Mouse (Mus musculus) hindbrain, embryonic 14.5 days (tissue): Measurements from ENCODE around the gene Klhdc8a. TPM values are rescaled to one million over a fixed set of nuclear protein-coding genes. Genes with fewer than 3 reads are reported as not detected.
A peak's percentile ranks its signal among the peaks of the same experiment; 100 is the strongest.

Experiments
- ATAC-seq: fragments of 200-750 bp; cut with Nextera tagmentation; 2 replicates; pipeline ENCODE4 v1.8.0; 2017; ENCODE audit warnings: moderate number of reproducible peaks, mild to moderate bottlenecking, moderate TSS enrichment, moderate library complexity; ENCODE audit not compliant: low FRiP score
- DNase-seq: peaks from one replicate; pipeline ENCODE4 v3.0.0-alpha.2; 2015; ENCODE audit warnings: low spot score
- H3K27ac ChIP-seq: fragments of 300-500 bp; sonication (generic); 2 replicates; pipeline ENCODE4 v1.5.1; 2014; ENCODE audit warnings: mild to moderate bottlenecking, moderate library complexity
- H3K27me3 ChIP-seq: fragments of 300-500 bp; sonication (generic); 2 replicates; pipeline ENCODE4 v1.6.1; 2014; ENCODE audit warnings: mild to moderate bottlenecking, low read length, mixed read lengths; ENCODE audit not compliant: control insufficient read depth, insufficient read depth
- H3K36me3 ChIP-seq: fragments of 300-500 bp; sonication (generic); replicated peaks from 2 replicates; pipeline ENCODE4 v1.6.1; 2014; ENCODE audit not compliant: control insufficient read depth, insufficient read depth
- H3K4me1 ChIP-seq: fragments of 300-500 bp; sonication (generic); replicated peaks from 2 replicates; pipeline ENCODE4 v1.6.1; 2014; ENCODE audit warnings: antibody characterized with exemption, low read length, mixed read lengths; ENCODE audit not compliant: control insufficient read depth, insufficient read depth
- H3K4me2 ChIP-seq: fragments of 300-500 bp; sonication (generic); replicated peaks from 2 replicates; pipeline ENCODE4 v1.6.1; 2014; ENCODE audit warnings: mild to moderate bottlenecking, moderate library complexity
- H3K4me3 ChIP-seq: fragments of 300-500 bp; sonication (generic); replicated peaks from 2 replicates; pipeline ENCODE4 v1.5.1; 2014; ENCODE audit warnings: mild to moderate bottlenecking, low read length
- H3K9ac ChIP-seq: fragments of 300-500 bp; sonication (generic); 2 replicates; pipeline ENCODE4 v1.6.1; 2014
- H3K9me3 ChIP-seq: fragments of 300-500 bp; sonication (generic); 2 replicates; pipeline ENCODE4 v1.6.1; 2016; ENCODE audit warnings: low read length; ENCODE audit not compliant: control insufficient read depth
- WGBS: fragments of 180-500 bp; shearing (Covaris S2); extraction: QIAGEN DNeasy Blood & Tissue Kit; methylation state at CpG from one replicate; pipeline ENCODE4 v1.1.7; 2014; 5-methylcytosine and 5-hydroxymethylcytosine counted together
- polyA plus RNA-seq: library from polyadenylated mRNA; unstranded; fragments of >200 nt; fragmentation: Nextera tagmentation; extraction: Ambion mirVana; gene quantifications from 2 replicates; pipeline ENCODE4 v1.2.1, GENCODE M21; 2014

The Klhdc8a gene
- polyA plus RNA-seq, 1 experiment from 2014 or later = 8.5 TPM

- ATAC-seq (no peak), DNase-seq (no peak)
- H3K27me3 ChIP-seq = no peaks in the 10 kb centered on the region
Observed at GRCm38 (mm10) chr1:132354234-132354633, 55.8 kb downstream of the Klhdc8a start.

DNA sequence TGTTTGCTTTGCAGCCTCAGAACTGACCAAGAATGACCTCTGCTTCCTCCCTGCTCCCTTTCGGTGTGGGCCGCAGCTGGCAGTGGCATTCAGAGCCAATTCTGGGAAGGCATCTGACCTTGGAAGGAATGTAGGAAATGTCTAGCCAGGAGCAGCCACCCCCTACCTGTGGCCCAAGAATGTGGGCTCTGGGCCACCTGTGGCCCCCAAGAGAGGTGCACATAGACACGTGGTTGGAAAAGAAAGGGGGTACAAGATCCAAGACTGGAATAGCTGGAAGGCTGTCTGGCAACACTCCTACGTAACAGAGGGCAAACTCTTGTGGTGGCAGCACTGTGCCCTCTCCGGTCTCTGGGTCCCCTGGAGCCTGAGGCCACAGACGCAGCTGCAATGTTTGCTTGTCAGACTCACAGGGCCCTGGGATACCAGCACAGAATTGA is 56.8 kb downstream of the Klhdc8a start:
- no peaks in the 10 kb centered on the region for H3K27me3 ChIP-seq
- ATAC-seq (0 out of 2 replicates have a peak, but pooled peaks have one; percentile 15), DNase-seq (no peak)
- H3K27ac ChIP-seq = peak overlapping the region; percentile 56; the same call in 1 of the 2 replicates
- H3K36me3 ChIP-seq = peaks cover 36% of the 10 kb centered on the region
- 40% methylated on average over 6 of the region's 6 CpGs for WGBS
- H3K4me2 ChIP-seq = no peak overlapping the region
- H3K9me3 ChIP-seq = 0 out of 2 replicates have a peak, but pooled peaks cover 7% of the 10 kb centered on the region
- H3K4me1 ChIP-seq = 0 out of 2 replicates have a peak, but pooled peaks cover 7% of the 10 kb centered on the region
- peak overlapping the region; percentile 31; the same call in 1 of the 2 replicates for H3K9ac ChIP-seq
- no peak overlapping the region for H3K4me3 ChIP-seq

More at GRCm38 (mm10) chr1:132354234-132354633, 55.8 kb downstream of the Klhdc8a start:
- Histone ChIP-seq H3K4me3 (no peak overlapping the region), H3K4me2 (no peak overlapping the region), H3K36me3 (peaks cover 27% of the 10 kb centered on the region), H3K4me1 (0 out of 2 replicates have a peak, but pooled peaks cover 7% of the 10 kb centered on the region), H3K9me3 (0 out of 2 replicates have a peak, but pooled peaks cover 7% of the 10 kb centered on the region), H3K27ac (no peak overlapping the region), H3K9ac (no peak overlapping the region)
- 82% methylated on average over 9 of the region's 9 CpGs for WGBS

- H3K27ac ChIP-seq = peak overlapping the region; percentile 56
- no peak overlapping the region for H3K4me2 ChIP-seq
- H3K9me3 ChIP-seq = 0 out of 2 replicates have a peak, but pooled peaks cover 4% of the 10 kb centered on the region
- peak; percentile 97 for DNase-seq
- H3K4me1 ChIP-seq = 0 out of 2 replicates have a peak, but pooled peaks cover 7% of the 10 kb centered on the region
- no peak overlapping the region for H3K4me3 ChIP-seq
- peak; percentile 65 for ATAC-seq
- H3K36me3 ChIP-seq = peaks cover 43% of the 10 kb centered on the region
- WGBS = 0% methylated on average over 3 of the region's 3 CpGs
- H3K27me3 ChIP-seq = no peaks in the 10 kb centered on the region
- peak overlapping the region; percentile 31; the same call in 1 of the 2 replicates for H3K9ac ChIP-seq
Observed at GRCm38 (mm10) chr1:132355841-132356242, 57.4 kb downstream of the Klhdc8a start.

DNA sequence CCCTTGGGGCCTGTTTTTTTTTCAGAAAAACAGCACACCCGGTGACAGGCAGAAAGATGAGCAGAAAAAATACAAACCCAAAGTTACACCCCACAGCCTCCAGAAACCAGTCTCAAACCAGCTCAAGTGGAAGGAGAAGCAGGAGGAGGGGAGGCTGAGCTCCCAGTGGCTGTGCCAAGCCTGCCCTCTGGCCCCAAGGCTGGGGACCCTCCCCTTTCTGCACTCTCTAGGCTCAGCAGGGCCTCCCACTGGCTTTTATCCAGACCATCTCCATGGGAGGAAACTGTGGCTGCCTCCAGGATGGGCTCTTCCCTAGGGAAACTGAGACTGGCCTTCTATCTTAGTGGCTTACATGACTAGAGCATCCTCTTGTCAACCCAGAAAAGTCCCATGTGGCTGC is 58.4 kb downstream of the Klhdc8a start:
- ATAC-seq (no peak), DNase-seq (no peak)
- Histone ChIP-seq H3K36me3 (peaks cover 47% of the 10 kb centered on the region), H3K9me3 (no peaks in the 10 kb centered on the region), H3K4me2 (no peak overlapping the region), H3K9ac (no peak overlapping the region), H3K4me3 (no peak overlapping the region), H3K27ac (no peak overlapping the region), H3K4me1 (0 out of 2 replicates have a peak, but pooled peaks cover 7% of the 10 kb centered on the region), H3K27me3 (no peaks in the 10 kb centered on the region)
- 61% methylated on average over 1 of the region's 1 CpGs for WGBS

Other genes with a start within 250 kb of the Klhdc8a start
- gene Mfsd4a, start 230.6 kb upstream of the Klhdc8a start, polyA plus RNA-seq = 9.7 and 10.4 TPM in 2 replicates
- 0.37 and 0.63 TPM in 2 replicates for gene Cdk18, start 158.9 kb upstream of the Klhdc8a start, polyA plus RNA-seq
- 15.9 and 22.1 TPM in 2 replicates for gene Lemd1, start 107.2 kb upstream of the Klhdc8a start, polyA plus RNA-seq
- gene AC124108.1, start 107.2 kb upstream of the Klhdc8a start, polyA plus RNA-seq = 3.6 and 3.8 TPM in 2 replicates
- 0.39 and 0.47 TPM in 2 replicates for gene Gm10188, start 68.9 kb upstream of the Klhdc8a start, polyA plus RNA-seq
- 10.7 and 14.0 TPM in 2 replicates for gene Nuak2, start 17.5 kb downstream of the Klhdc8a start, polyA plus RNA-seq
- 31.0 and 33.9 TPM in 2 replicates for gene Tmcc2, start 92.7 kb downstream of the Klhdc8a start, polyA plus RNA-seq
- gene Dstyk, start 118.9 kb downstream of the Klhdc8a start, polyA plus RNA-seq = 10.0 and 10.4 TPM in 2 replicates
- gene Rbbp5, start 178.7 kb downstream of the Klhdc8a start, polyA plus RNA-seq = 40.9 and 47.3 TPM in 2 replicates
- 0.57 and 1.3 TPM in 2 replicates for gene Tmem81, start 207.6 kb downstream of the Klhdc8a start, polyA plus RNA-seq
- gene Cntn2, start 244.6 kb downstream of the Klhdc8a start, polyA plus RNA-seq = 26.1 and 28.1 TPM in 2 replicates